Comparison of ENCODE assay signal across 25 mouse cellular contexts in the genomic region with DNA sequence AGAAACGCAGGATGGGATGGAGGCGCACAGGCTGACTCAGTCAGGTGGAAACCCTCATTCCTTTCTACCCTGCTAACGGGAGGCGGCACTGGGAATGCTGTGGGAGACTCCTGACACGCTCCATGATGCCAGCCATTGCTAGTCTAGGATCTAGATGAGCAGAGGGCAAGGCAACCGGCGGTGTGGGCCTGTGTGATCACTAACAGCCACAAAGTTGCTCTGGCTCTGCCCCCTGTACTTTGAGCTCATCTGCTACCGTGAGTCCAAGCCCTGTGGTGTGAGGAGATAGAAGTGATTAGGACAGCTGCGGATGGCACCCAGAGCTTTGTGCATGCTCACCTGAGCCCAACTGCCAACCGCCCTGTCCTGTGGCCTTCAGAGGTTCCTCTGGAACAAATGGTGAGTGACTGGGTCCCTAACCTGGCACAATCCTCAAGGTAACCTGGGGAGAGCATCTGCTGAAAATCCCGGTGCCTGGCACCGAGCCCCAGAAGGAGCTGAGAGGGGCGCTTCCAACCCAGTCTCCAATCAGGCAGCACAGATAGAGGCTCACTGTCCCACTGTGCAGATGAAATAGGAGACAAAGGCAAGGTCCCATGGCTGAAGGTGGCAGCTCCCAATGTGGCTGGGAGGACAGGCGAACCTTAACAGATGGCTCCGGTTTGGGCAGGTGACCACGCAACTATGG. TPM values are rescaled to one million over a fixed set of nuclear protein-coding genes. Genes with fewer than 3 reads are reported as not detected.
DNase-seq lines count a peak whose midpoint lies in the region; ATAC-seq and TF ChIP-seq lines count a peak whose summit lies in the region.
"Had no signal": no experiment of that assay in that cellular context is flagged by ENCODE, and none has a peak within 500 bp of the region (broad histone marks: within the 10 kb centered on the region; RNA-seq: fewer than 3 reads in every experiment).

No protein-coding gene starts in this region.

- DNase-seq in kidney, adult 8-10 months = peak; percentile 56 to 68
- DNase-seq in kidney, postnatal 36 days = peak; percentile 67 to 75
- no peak for DNase-seq in layer of hippocampus, adult 8-10 months (ENCODE audit: low spot score in 2 of 2)
- DNase-seq in adrenal gland, postnatal 25 days = no peak
- DNase-seq: adrenal gland, postnatal 14 days; B cell, adult 2 months; cerebellum, postnatal 36 days; gastrocnemius, postnatal 10 days; heart, adult 11 months; heart, postnatal 10 days; layer of hippocampus, adult 9-11 months; liver, embryonic 13.5 days; lung, adult 2 months; lung, postnatal 14 days; spleen, adult 18-20 months; thymus, postnatal 14 days had no signal

- no peak overlapping the region for H3K9ac ChIP-seq in intestine, postnatal 0 days (ENCODE audit: low read depth, low read length)
- no peak overlapping the region for H3K9ac ChIP-seq in intestine, embryonic 16.5 days (ENCODE audit: low read depth, low read length)
- H3K9ac ChIP-seq: heart, embryonic 12.5 days; liver, embryonic 13.5 days; midbrain, embryonic 12.5 days had no signal

- peaks cover 69% of the 10 kb centered on the region for H3K36me3 ChIP-seq in intestine, postnatal 0 days (ENCODE audit: control insufficient read depth, insufficient read depth)
- peaks cover 32% of the 10 kb centered on the region for H3K36me3 ChIP-seq in intestine, embryonic 16.5 days (ENCODE audit: control insufficient read depth, insufficient read depth, low read length)
- H3K36me3 ChIP-seq in E14TG2a.4 (ENCODE audit: insufficient read depth, low read length) = peaks cover 87% of the 10 kb centered on the region

- H3K9me3 ChIP-seq in intestine, postnatal 0 days (ENCODE audit: control insufficient read depth) = no peaks in the 10 kb centered on the region
- H3K9me3 ChIP-seq in intestine, embryonic 16.5 days (ENCODE audit: control insufficient read depth, low read length) = no peaks in the 10 kb centered on the region
- no peaks in the 10 kb centered on the region for H3K9me3 ChIP-seq in E14TG2a.4 (ENCODE audit: low read length)
- H3K9me3 ChIP-seq: heart, embryonic 12.5 days; hindbrain, embryonic 10.5 days; liver, embryonic 13.5 days; midbrain, embryonic 12.5 days had no signal

- no peaks in the 10 kb centered on the region for H3K27me3 ChIP-seq in intestine, postnatal 0 days (replicated peaks; ENCODE audit: control insufficient read depth, insufficient read depth, low read length)
- no peaks in the 10 kb centered on the region for H3K27me3 ChIP-seq in intestine, embryonic 16.5 days (replicated peaks; ENCODE audit: control insufficient read depth, insufficient read depth, low read length)
- no peaks in the 10 kb centered on the region for H3K27me3 ChIP-seq in E14TG2a.4 (ENCODE audit: insufficient read depth, low read length)
- H3K27me3 ChIP-seq: heart, embryonic 12.5 days; liver, embryonic 13.5 days; midbrain, embryonic 12.5 days had no signal

- peak overlapping the region; percentile 60; the same call in 1 of the 2 replicates for H3K27ac ChIP-seq in intestine, postnatal 0 days (ENCODE audit: low read depth, low read length)
- no peak overlapping the region for H3K27ac ChIP-seq in intestine, embryonic 16.5 days (ENCODE audit: low read length)
- H3K27ac ChIP-seq: hindbrain, embryonic 10.5 days; hindbrain, postnatal 0 days; liver, embryonic 13.5 days; midbrain, embryonic 12.5 days had no signal

- H3K4me1 ChIP-seq in intestine, postnatal 0 days (replicated peaks; ENCODE audit: control insufficient read depth, insufficient read depth, low read length) = no peaks in the 10 kb centered on the region
- H3K4me1 ChIP-seq in intestine, embryonic 16.5 days (ENCODE audit: control insufficient read depth, insufficient read depth, low read length) = no peaks in the 10 kb centered on the region
- H3K4me1 ChIP-seq in E14TG2a.4 (replicated peaks; ENCODE audit: low read depth, low read length) = peaks cover 60% of the 10 kb centered on the region
- H3K4me1 ChIP-seq: hindbrain, embryonic 10.5 days; liver, embryonic 13.5 days; midbrain, embryonic 12.5 days had no signal

- no peak overlapping the region for H3K4me3 ChIP-seq in intestine, postnatal 0 days (ENCODE audit: low read depth, low read length)
- H3K4me3 ChIP-seq in intestine, embryonic 16.5 days (ENCODE audit: low read length) = no peak overlapping the region
- H3K4me3 ChIP-seq in E14TG2a.4 (replicated peaks; ENCODE audit: low read length) = peak overlapping the region; percentile 37; the same call in 1 of the 2 replicates
- H3K4me3 ChIP-seq: heart, embryonic 12.5 days; hindbrain, embryonic 10.5 days; liver, embryonic 13.5 days; midbrain, embryonic 12.5 days had no signal

- peak; percentile 37 for ATAC-seq in intestine, postnatal 0 days
- ATAC-seq in intestine, embryonic 16.5 days = no peak
- ATAC-seq: forebrain, embryonic 14.5 days; hindbrain, postnatal 0 days had no signal

- no peak for TF ChIP-seq CTCF in intestine, postnatal 0 days (IDR thresholded peaks at IDR 0.05; ENCODE audit: low read depth)
- TF ChIP-seq CTCF in E14TG2a.4 (conservative IDR thresholded peaks at IDR 0.05; ENCODE audit: low read length) = no peak

- H3K4me2 ChIP-seq in intestine, postnatal 0 days (replicated peaks; ENCODE audit: low read depth) = no peak overlapping the region
- H3K4me2 ChIP-seq in intestine, embryonic 16.5 days (ENCODE audit: low read depth, low read length) = no peak overlapping the region
- H3K4me2 ChIP-seq: heart, embryonic 12.5 days; liver, embryonic 13.5 days; midbrain, embryonic 12.5 days had no signal

- 85% methylated on average over 16 of the region's 16 CpGs for WGBS in intestine, postnatal 0 days
- WGBS in intestine, embryonic 16.5 days = 92% methylated on average over 16 of the region's 16 CpGs

RNA-seq across cellular contexts. Expression of gene Susd2, which starts 7.7 kb away (rescaled TPM):
- polyA plus RNA-seq in intestine, postnatal 0 days (2015; fragmentation: Nextera tagmentation; extraction: Ambion mirVana) = 35.1 and 37.2 TPM in 2 replicates
- 19.1 and 23.3 TPM in 2 replicates for polyA plus RNA-seq in intestine, embryonic 16.5 days (2015; fragmentation: Nextera tagmentation; extraction: Ambion mirVana)
- total RNA-seq in layer of hippocampus, adult 8-10 months (2022) = 1 to 10 TPM; 2.5 to 3.8 (median 3.0) TPM
- total RNA-seq in adrenal gland, postnatal 25 days (2021) = 5.9 and 8.9 TPM in 2 replicates
- total RNA-seq: monocyte, adult 5-6 weeks had no signal

Comparison
In these comparisons a context has a peak if more than half of its experiments do, and no peak if none do; other contexts are left out.
1. DNase-seq: peak in kidney, adult 8-10 months (2 of 2) and kidney, postnatal 36 days (2 of 2); none in layer of hippocampus, adult 8-10 months (0 of 2) and adrenal gland, postnatal 25 days (single experiment).